Mouse (Mus musculus): ENCODE measurements around the gene Prkar1b. TPM values are rescaled to one million over a fixed set of nuclear protein-coding genes. Genes with fewer than 3 reads are reported as not detected.
A peak's percentile ranks its signal among the peaks of the same experiment; 100 is the strongest.

The Prkar1b gene
- total RNA-seq, 2 experiments from 2014 or later: 0.10 TPM; not detected in 1

- no peak for ATAC-seq (replicated peaks; ENCODE audit: poor library complexity, severe bottlenecking)
Measured at GRCm38 (mm10) chr5:139147178-139148078, 2.4 kb downstream of the Prkar1b start.

GRCm38 (mm10) chr5:139146476-139147075, 3.2 kb downstream of the Prkar1b start:
- ATAC-seq (replicated peaks; ENCODE audit: poor library complexity, severe bottlenecking): no peak

DNA sequence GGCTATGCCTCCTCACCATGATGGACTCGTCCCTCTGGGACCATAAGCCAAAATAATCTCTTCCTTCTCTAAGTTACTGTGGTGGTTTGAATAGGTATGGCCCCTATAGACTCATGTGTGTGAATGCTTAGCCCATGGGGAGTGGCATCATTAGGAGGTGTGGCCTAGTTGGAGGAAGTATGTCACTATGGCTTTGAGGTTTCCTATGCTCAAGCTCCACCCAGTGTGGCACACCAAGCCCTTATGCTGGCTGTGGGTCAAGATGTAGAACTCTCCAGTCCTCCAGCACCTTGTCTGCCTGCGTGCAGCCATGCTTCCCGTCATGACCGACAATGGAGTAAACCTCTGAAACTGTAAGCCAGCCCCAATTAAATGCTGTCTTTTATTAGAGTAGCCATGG, 4.1 kb downstream of the Prkar1b start:
- no peak for ATAC-seq (replicated peaks; ENCODE audit: poor library complexity, severe bottlenecking)

- ATAC-seq (replicated peaks; ENCODE audit: poor library complexity, severe bottlenecking): no peak
Measured at GRCm38 (mm10) chr5:139143890-139144289, 5.9 kb downstream of the Prkar1b start.

DNA sequence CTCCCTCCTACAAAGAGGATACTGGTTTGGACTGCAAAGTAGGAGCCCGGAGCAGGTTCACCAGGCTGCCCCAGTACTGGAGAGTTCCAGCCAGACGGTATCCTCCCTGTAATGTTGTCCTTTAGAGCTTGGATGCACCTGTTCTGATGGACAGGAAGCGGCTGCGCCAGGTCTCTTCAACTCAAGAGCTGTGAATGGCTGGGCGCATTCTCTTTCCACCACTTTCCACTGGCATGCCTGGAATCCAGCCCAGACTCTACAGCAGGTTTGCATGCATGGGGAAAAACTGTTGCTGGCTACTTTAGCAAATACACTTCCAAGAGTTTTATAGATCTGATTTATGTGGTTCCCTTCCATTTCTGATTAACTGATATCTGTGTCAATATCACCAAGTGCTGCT, 8.5 kb downstream of the Prkar1b start:
- no peak for ATAC-seq (replicated peaks; ENCODE audit: poor library complexity, severe bottlenecking)

DNA sequence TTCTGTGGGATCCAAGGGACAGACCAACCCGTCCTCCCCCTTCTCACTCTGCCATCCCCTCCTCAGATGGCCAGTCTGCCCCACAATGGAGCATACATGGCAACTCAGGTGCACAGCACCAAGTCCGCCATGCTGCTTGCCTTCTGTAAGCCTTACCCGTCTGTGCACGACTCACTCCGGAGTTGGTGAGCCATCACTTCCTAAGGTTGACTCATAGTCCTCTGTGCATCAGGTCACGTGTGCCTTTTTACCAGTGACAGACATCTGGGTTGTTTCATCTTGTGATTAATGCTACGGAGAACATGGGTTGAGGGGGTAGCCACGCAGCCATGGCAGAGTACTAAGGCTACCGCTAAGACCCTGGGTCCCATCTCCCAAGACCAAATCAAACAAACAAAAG, 9.2 kb downstream of the Prkar1b start:
- no peak for ATAC-seq (replicated peaks; ENCODE audit: poor library complexity, severe bottlenecking)

- 0 out of 2 replicates have a peak, but pooled peaks have one; percentile 21 for ATAC-seq (replicated peaks; ENCODE audit: poor library complexity, severe bottlenecking)
Measured at GRCm38 (mm10) chr5:139138926-139139472, 10.8 kb downstream of the Prkar1b start.

DNA sequence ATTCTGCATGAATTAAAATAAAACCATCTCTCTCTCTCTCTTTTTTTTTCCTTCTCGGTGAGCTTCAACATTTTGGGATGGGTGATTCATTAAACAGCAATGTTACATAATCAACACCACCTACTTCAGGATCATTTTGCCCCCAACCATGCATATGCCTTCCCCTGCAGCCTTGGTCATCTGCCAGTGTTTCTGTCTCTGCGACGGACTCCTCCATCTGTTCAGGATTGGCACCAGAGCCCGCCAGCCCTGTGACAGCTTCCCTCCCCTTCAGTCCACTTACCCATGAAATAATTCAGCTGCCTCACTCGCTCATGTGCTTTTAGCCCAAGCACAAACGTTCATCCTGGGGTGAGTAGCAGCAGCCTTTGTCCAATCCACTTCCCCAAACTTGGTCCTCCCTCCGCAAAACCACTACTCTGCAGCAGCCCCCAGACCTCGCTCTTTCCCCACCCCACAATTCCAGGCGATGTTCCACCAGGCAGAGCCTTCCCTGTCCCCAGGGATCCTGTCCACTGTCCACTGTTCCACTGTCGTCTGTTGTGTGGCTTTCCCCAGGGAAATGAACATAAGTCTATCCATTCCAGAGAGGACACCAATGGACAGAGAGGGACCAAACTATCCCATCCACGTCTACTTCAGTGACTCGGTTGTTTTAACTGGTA, 11.4 kb downstream of the Prkar1b start:
- ATAC-seq (replicated peaks; ENCODE audit: poor library complexity, severe bottlenecking): peak; percentile 40

DNA sequence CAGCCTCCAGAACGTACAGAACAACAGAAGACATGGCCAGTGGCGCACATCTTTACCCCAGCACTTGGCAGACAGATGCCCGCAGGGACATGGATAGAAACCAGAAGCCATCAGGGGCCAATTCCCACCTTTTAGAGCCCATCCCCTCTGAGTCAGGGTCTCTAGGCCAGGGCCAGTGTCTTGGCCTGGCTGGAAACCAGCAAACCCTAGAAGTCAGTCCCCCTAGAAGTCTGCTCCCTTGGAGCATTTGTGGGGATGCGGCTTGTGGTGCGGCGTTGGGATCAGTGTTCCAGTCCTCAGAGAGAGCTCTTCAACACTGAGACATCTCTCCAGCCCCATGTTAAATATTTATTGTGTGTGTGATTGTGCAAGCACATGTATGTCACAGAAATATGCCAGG, 12.6 kb downstream of the Prkar1b start:
- no peak for ATAC-seq (replicated peaks; ENCODE audit: poor library complexity, severe bottlenecking)

GRCm38 (mm10) chr5:139136341-139136740, 13.5 kb downstream of the Prkar1b start:
- no peak for ATAC-seq (replicated peaks; ENCODE audit: poor library complexity, severe bottlenecking)

GRCm38 (mm10) chr5:139134501-139134900, 15.3 kb downstream of the Prkar1b start:
- ATAC-seq (replicated peaks; ENCODE audit: poor library complexity, severe bottlenecking): 0 out of 2 replicates have a peak, but pooled peaks have one; percentile 5

DNA sequence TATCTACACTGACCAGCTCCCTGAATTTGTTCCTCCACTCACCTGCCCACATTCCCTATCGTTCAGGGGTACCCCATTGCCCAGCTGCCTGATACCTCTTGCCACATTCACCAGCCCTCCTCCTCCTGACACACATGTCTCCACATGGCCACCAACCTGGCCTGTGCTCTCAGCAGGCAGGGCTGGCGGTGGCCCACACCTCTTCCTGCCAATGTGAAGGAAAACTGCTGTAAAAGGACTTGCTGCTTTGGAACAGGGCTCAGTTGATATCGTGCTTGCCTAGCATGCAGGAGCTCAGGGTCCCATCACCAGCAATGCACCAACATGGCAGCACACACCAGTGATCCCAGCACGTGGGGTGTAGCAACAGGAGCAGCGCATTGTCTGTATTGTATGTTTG, 19.4 kb downstream of the Prkar1b start:
- no peak for ATAC-seq (replicated peaks; ENCODE audit: poor library complexity, severe bottlenecking)

- peak; percentile 27 for ATAC-seq (replicated peaks; ENCODE audit: poor library complexity, severe bottlenecking)
Measured at GRCm38 (mm10) chr5:139129572-139130151, 20.1 kb downstream of the Prkar1b start.

GRCm38 (mm10) chr5:139129078-139129477, 20.7 kb downstream of the Prkar1b start:
- ATAC-seq (replicated peaks; ENCODE audit: poor library complexity, severe bottlenecking): no peak

DNA sequence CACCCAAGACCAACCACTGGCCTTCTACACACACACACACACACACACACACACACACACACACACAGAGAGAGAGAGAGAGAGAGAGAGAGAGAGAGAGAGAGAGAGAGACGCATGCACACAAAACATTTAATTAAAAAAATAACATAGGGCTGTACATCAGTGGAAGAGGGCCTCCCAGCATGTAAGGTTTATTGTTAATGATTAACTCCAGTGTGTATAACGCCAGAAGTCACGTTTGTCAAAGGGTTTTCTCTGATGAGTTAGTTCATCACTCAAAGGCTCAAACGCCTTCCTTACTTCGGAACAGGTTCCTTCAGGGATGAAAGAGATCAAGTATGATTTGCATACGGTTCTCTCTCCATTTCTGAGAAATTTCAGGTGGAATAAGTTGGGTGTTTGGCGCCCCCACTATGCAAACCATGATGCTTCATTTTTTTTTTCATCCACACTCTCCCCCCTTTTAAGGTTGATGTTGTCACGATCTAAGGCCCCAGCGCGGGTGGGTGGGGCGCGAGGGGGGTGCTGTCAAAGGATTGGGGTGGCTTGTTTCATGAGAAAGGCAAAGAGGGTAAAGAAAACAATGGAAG, 21.2 kb downstream of the Prkar1b start:
- ATAC-seq (replicated peaks; ENCODE audit: poor library complexity, severe bottlenecking): no peak

DNA sequence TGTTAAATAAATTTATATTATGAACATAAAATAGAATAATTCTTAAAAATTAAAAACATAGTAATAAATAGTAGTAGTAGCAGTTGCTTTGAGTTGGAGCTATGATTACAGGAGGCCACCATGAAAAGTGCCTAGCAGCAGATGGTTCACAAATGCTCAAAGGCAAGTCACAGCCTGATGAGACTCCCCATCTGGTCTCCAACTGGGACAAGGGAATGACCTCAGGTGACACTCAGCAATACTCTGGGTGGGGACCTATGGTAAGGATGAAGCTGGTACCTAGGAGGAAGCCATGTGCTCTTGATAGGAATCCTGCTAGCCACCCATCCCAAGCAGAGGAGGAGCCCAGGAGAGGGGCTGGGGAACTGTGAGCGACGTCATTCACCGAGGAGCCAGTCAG, 24.1 kb downstream of the Prkar1b start:
- ATAC-seq (replicated peaks; ENCODE audit: poor library complexity, severe bottlenecking): no peak

GRCm38 (mm10) chr5:139118961-139119276, 30.9 kb downstream of the Prkar1b start:
- ATAC-seq (replicated peaks; ENCODE audit: poor library complexity, severe bottlenecking): no peak

GRCm38 (mm10) chr5:139118139-139118960, 31.5 kb downstream of the Prkar1b start:
- ATAC-seq (replicated peaks; ENCODE audit: poor library complexity, severe bottlenecking): no peak

- ATAC-seq (replicated peaks; ENCODE audit: poor library complexity, severe bottlenecking): no peak
Measured at GRCm38 (mm10) chr5:139115507-139115906, 34.3 kb downstream of the Prkar1b start.

All from granulocyte monocyte progenitor cell, adult 5-6 weeks (primary cell).